Mouse (Mus musculus) T-helper 2 cell (primary cell): ENCODE results near the gene Tpp2.
"Not testable (repeated sequence)": the region's sequence is repeated elsewhere in the genome, so short reads cannot be mapped to it uniquely, and the experiment has no call there.

Experiments used
- in situ Hi-C: fragments of 300-600 bp; cut with MboI, MseI; formaldehyde crosslinking; loops from one replicate; pipeline ENCODE4 v1.15.1; 2025; ENCODE audit warnings: high pct_unique_total_duplicates

Tpp2 gene

GRCm38 (mm10) chr1:43933488-43934415, at the start of gene Tpp2:
Tpp2 (plus strand) TSS chr1:43933647.
- in situ Hi-C loops, result loop anchor here (5.0 to 10.0 kb wide), 2 partner anchors 111 to 399 kb away; no protein-coding TSS in a partner anchor

GRCm38 (mm10) chr1:43888358-43888757, 45.1 kb upstream of the Tpp2 start:
- in situ Hi-C loops, result not testable (repeated sequence)

- in situ Hi-C loops, result loop anchor here (10.0 kb wide), 1 partner anchor 131 kb away; no protein-coding TSS in a partner anchor
Measured at GRCm38 (mm10) chr1:43895742-43896141, 37.7 kb upstream of the Tpp2 start.

GRCm38 (mm10) chr1:43897131-43897530, 36.3 kb upstream of the Tpp2 start:
- in situ Hi-C loops, result loop anchor here (10.0 kb wide), 1 partner anchor 132 kb away; no protein-coding TSS in a partner anchor

GRCm38 (mm10) chr1:43897987-43898386, 35.5 kb upstream of the Tpp2 start:
- in situ Hi-C loops, result loop anchor here (10.0 kb wide), 1 partner anchor 133 kb away; no protein-coding TSS in a partner anchor

- in situ Hi-C loops, result loop anchor here (10.0 kb wide), 1 partner anchor 134 kb away; no protein-coding TSS in a partner anchor
Measured at GRCm38 (mm10) chr1:43898991-43899714, 34.3 kb upstream of the Tpp2 start.

GRCm38 (mm10) chr1:43902417-43902816, 31.0 kb upstream of the Tpp2 start:
- in situ Hi-C loops, result no loop called here

GRCm38 (mm10) chr1:43902855-43903254, 30.6 kb upstream of the Tpp2 start:
- in situ Hi-C loops, result no loop called here

GRCm38 (mm10) chr1:43915428-43915827, 18.0 kb upstream of the Tpp2 start:
- in situ Hi-C loops, result no loop called here

- in situ Hi-C loops, result no loop called here
Measured at GRCm38 (mm10) chr1:43916854-43917253, 16.6 kb upstream of the Tpp2 start.

- in situ Hi-C loops, result loop anchor here (5.0 to 10.0 kb wide), 2 partner anchors 112 to 400 kb away; no protein-coding TSS in a partner anchor
Measured at GRCm38 (mm10) chr1:43934416-43934810, 966 bp downstream of the Tpp2 start.

- in situ Hi-C loops, result loop anchor here (10.0 kb wide), 1 partner anchor 405 kb away; no protein-coding TSS in a partner anchor
Measured at GRCm38 (mm10) chr1:43939310-43939709, 5.9 kb downstream of the Tpp2 start.

GRCm38 (mm10) chr1:43941476-43942217, 8.2 kb downstream of the Tpp2 start:
- in situ Hi-C loops, result no loop called here

- in situ Hi-C loops, result no loop called here
Measured at GRCm38 (mm10) chr1:43942814-43943213, 9.4 kb downstream of the Tpp2 start.

GRCm38 (mm10) chr1:43953679-43954078, 20.2 kb downstream of the Tpp2 start:
- in situ Hi-C loops, result no loop called here

- in situ Hi-C loops, result no loop called here
Measured at GRCm38 (mm10) chr1:43964381-43964780, 30.9 kb downstream of the Tpp2 start.

- in situ Hi-C loops, result no loop called here
Measured at GRCm38 (mm10) chr1:43966756-43967155, 33.3 kb downstream of the Tpp2 start.

- in situ Hi-C loops, result no loop called here
Measured at GRCm38 (mm10) chr1:43969361-43969760, 35.9 kb downstream of the Tpp2 start.

GRCm38 (mm10) chr1:43971089-43971488, 37.6 kb downstream of the Tpp2 start:
- in situ Hi-C loops, result no loop called here

- in situ Hi-C loops, result loop anchor here (5.0 to 25.0 kb wide), 2 partner anchors 70 to 1815 kb away; no protein-coding TSS in a partner anchor
Measured at GRCm38 (mm10) chr1:43996914-43997589, 63.6 kb downstream of the Tpp2 start.

- in situ Hi-C loops, result no loop called here
Measured at GRCm38 (mm10) chr1:44004513-44004912, 71.1 kb downstream of the Tpp2 start.
